Mouse (Mus musculus) heart, adult 2 months (tissue): ENCODE results near the gene Sgpp2. TPM values are rescaled to one million over a fixed set of nuclear protein-coding genes. Genes with fewer than 3 reads are reported as not detected.

Experiments
- DNase-seq, 2 experiments: peaks; one replicate each; pipeline ENCODE4 v3.0.0; 2021
- H3K27ac ChIP-seq: fragments of 200-600 bp; 2 replicates; pipeline ENCODE4 v1.8.1; 2022
- H3K27me3 ChIP-seq: fragments of 200-500 bp; 2 replicates; pipeline ENCODE4 v1.6.1; 2012; ENCODE audit warnings: mild to moderate bottlenecking, low read length, inconsistent platforms, mixed read lengths; ENCODE audit not compliant: control insufficient read depth, insufficient read depth
- H3K36me3 ChIP-seq: fragments of 200-500 bp; 2 replicates; pipeline ENCODE4 v1.6.1; 2012; ENCODE audit warnings: low read length, inconsistent platforms; ENCODE audit not compliant: control insufficient read depth, insufficient read depth
- H3K4me1 ChIP-seq: fragments of 200-500 bp; 2 replicates; pipeline ENCODE4 v1.6.1; 2011; ENCODE audit warnings: low read length; ENCODE audit not compliant: control insufficient read depth, insufficient read depth
- H3K4me3 ChIP-seq: fragments of 200-600 bp; 2 replicates; pipeline ENCODE4 v1.8.1; 2022
- H3K79me2 ChIP-seq: fragments of 200-500 bp; replicated peaks from 2 replicates; pipeline ENCODE4 v1.6.1; 2012; ENCODE audit warnings: mild to moderate bottlenecking, inconsistent platforms, low read length, moderate library complexity, mixed read lengths; ENCODE audit not compliant: control insufficient read depth, insufficient read depth
- H3K9ac ChIP-seq: fragments of 200-500 bp; 2 replicates; pipeline ENCODE4 v1.6.1; 2012; ENCODE audit warnings: low read depth, mild to moderate bottlenecking, control low read depth, inconsistent platforms, low read length, mixed read lengths
- CTCF ChIP-seq: fragments of 200-600 bp; IDR thresholded peaks from 2 replicates; pipeline ENCODE4 v1.8.1; 2022; ENCODE audit warnings: antibody characterized with exemption, mild to moderate bottlenecking, moderate library complexity
- EP300 ChIP-seq: fragments of 200-500 bp; IDR thresholded peaks from 2 replicates; pipeline ENCODE4 v1.6.1; 2011; ENCODE audit warnings: low read depth, low read length, control low read depth; ENCODE audit not compliant: insufficient read depth
- POLR2A ChIP-seq: fragments of 200-500 bp; IDR thresholded peaks from 2 replicates; pipeline ENCODE4 v1.6.1; 2011; ENCODE audit warnings: mild to moderate bottlenecking, low read depth, low read length, control low read depth; ENCODE audit not compliant: insufficient read depth
- WGBS: fragments of 180-500 bp; shearing (Covaris S2); methylation state at CpG from one replicate; pipeline ENCODE4 v1.1.7; 2018; 5-methylcytosine and 5-hydroxymethylcytosine counted together
- intact Hi-C: fragments of 180-260 bp; cut with DNase I; formaldehyde crosslinking; loops from one replicate; pipeline ENCODE4 v1.15.1; 2025
- polyA plus RNA-seq: library from polyadenylated mRNA; depleted of rRNA; stranded (reverse); fragments of >200 nt; gene quantifications from 2 replicates; pipeline ENCODE4 v1.2.3, GENCODE M21; 2012
- total RNA-seq, 2 experiments: library from RNA; stranded (reverse); gene quantifications; 2 replicates each; pipeline ENCODE4 v1.2.3; 2021

The Sgpp2 gene
- total and polyA plus RNA-seq, 3 experiments, result 0.09 to 0.31 TPM; not detected in 1

DNA sequence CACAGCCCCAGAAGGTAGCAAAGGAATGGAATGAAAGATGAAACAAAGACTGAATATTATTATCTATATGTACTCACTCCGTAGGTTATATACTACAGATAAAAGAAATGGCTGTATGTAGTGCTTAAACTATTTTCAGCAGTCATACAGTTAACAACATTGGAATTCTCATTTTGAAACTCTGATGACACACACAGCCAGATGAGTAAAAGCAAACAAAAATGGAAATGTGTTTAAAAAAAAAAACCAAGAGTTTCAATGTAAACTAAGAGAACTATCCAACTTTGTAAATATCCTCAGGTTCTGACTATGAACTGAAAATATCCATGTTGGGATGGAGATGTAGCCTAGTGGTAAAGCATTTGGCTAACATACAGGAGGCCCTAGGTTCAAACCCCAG, 126.3 kb downstream of the Sgpp2 start:
- Histone ChIP-seq H3K9ac (no peak overlapping the region), H3K36me3 (peaks cover 3% of the 10 kb centered on the region), H3K4me3 (no peak overlapping the region), H3K27ac (no peak overlapping the region), H3K27me3 (no peaks in the 10 kb centered on the region), H3K79me2 (no peaks in the 10 kb centered on the region), H3K4me1 (peaks cover 3% of the 10 kb centered on the region; the same call in 1 of the 2 replicates)
- TF ChIP-seq POLR2A, result no peak
- TF ChIP-seq EP300, result no peak
- TF ChIP-seq CTCF, result no peak
- WGBS, result 96% methylated on average over 1 of the region's 1 CpGs
- no peak for DNase-seq
- intact Hi-C loops, result no loop called here

DNA sequence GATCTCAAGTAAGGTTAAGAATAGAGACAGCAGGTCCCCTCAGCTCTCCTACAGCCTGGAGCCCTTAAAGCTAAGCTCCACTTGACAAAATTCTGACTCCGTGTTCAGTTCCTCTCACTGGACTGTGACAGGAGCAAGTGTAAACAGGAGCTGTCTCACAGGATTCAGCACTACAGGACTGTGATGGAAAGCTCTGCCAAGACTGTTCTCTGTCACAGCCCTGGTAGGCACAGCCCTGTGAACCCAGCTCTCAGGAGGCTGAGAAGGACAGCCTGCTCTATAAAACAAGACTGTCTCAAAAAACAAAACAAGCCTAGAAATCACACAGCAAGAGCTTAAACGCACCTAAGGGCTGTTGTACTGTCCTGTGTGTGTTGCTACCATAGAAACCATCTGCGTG, 127.0 kb downstream of the Sgpp2 start:
- TF ChIP-seq POLR2A (no peak), EP300 (no peak), CTCF (no peak)
- H3K4me3 ChIP-seq, result no peak overlapping the region
- no peaks in the 10 kb centered on the region for H3K27me3 ChIP-seq
- H3K36me3 ChIP-seq, result peaks cover 3% of the 10 kb centered on the region
- H3K79me2 ChIP-seq, result no peaks in the 10 kb centered on the region
- WGBS, result 73% methylated on average over 3 of the region's 3 CpGs
- peaks cover 3% of the 10 kb centered on the region; the same call in 1 of the 2 replicates for H3K4me1 ChIP-seq
- H3K27ac ChIP-seq, result no peak overlapping the region
- H3K9ac ChIP-seq, result no peak overlapping the region
- intact Hi-C loops, result no loop called here
- no peak for DNase-seq

DNA sequence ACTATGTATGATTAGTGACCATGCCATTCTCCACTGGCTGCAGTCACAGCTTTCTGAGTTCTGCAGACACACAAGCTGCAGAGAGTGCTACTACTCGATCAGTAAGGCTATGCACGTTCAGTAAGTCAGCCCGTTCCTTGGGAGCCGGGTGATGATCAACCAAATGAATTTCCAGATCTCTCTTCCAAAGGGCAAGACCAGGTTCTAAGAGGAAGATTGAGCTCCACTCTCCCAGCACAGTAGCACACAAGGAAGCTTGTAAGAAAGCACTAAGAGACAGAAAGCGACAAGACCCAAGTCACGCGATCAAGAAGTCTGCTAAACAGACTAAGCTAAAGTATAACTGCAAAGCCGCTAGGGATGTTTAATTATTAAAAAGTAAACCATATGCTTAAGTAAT, 130.6 kb downstream of the Sgpp2 start:
- no peak for TF ChIP-seq CTCF
- intact Hi-C loops, result no loop called here
- no peak for DNase-seq
- no peak overlapping the region for H3K9ac ChIP-seq
- peaks cover 3% of the 10 kb centered on the region for H3K36me3 ChIP-seq
- H3K4me1 ChIP-seq, result peaks cover 3% of the 10 kb centered on the region; the same call in 1 of the 2 replicates
- no peak overlapping the region for H3K4me3 ChIP-seq
- H3K27ac ChIP-seq, result no peak overlapping the region
- H3K27me3 ChIP-seq, result no peaks in the 10 kb centered on the region
- WGBS, result 93% methylated on average over 8 of the region's 8 CpGs
- H3K79me2 ChIP-seq, result no peaks in the 10 kb centered on the region

DNA sequence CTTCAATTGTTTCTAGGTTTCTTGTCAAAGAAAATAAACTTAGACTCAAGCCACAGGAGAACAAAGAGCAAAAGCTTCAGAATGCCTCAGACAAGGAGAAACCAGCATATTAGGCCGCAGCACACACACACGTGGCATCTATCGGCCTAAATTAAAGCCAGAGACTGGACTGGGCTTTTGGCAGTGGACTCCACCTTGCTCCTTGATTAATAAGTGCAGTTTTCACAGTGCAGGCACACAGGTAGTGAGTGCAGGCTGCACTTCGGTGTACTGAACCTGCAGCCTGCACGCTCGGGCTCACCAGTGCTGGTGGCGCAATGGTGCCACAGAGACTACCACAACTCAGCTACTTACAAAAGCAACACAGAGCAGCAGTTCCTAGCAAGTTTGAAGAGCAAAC, 132.9 kb downstream of the Sgpp2 start:
- no peak overlapping the region for H3K4me3 ChIP-seq
- WGBS, result 93% methylated on average over 7 of the region's 7 CpGs

DNA sequence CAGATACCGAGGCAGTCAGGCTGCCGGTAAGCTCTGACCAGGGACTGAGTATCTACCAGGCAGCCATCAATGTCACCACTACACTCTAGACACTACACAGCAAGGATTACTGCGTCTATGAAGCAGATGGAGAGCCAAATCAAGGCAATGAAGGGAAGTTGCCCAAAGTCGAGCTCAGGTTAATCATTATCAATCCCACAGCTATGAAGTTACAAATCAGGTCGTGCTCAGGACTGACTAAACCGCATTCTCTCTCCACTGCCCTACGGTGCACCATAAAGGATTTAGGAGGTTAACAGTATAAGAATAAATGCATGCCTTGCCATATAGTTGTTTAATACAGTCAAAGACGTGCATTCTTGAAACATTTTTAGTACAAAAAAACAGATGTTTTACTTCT, 136.1 kb downstream of the Sgpp2 start:
- 88% methylated on average over 8 of the region's 8 CpGs for WGBS
- Histone ChIP-seq H3K9ac (no peak overlapping the region), H3K36me3 (no peaks in the 10 kb centered on the region), H3K4me3 (no peak overlapping the region), H3K27me3 (no peaks in the 10 kb centered on the region), H3K79me2 (no peaks in the 10 kb centered on the region), H3K4me1 (no peaks in the 10 kb centered on the region), H3K27ac (no peak overlapping the region)
- no peak for DNase-seq
- no peak for TF ChIP-seq EP300
- no peak for TF ChIP-seq POLR2A
- TF ChIP-seq CTCF, result no peak
- intact Hi-C loops, result no loop called here

More for the DNA sequence above, 132.9 kb downstream of the Sgpp2 start:
- no peak overlapping the region for H3K27ac ChIP-seq
- intact Hi-C loops, result no loop called here
- TF ChIP-seq EP300 (no peak), CTCF (no peak), POLR2A (no peak)
- H3K9ac ChIP-seq, result no peak overlapping the region
- H3K36me3 ChIP-seq, result no peaks in the 10 kb centered on the region
- no peaks in the 10 kb centered on the region for H3K79me2 ChIP-seq
- H3K27me3 ChIP-seq, result no peaks in the 10 kb centered on the region
- H3K4me1 ChIP-seq, result no peaks in the 10 kb centered on the region
- no peak for DNase-seq

DNA sequence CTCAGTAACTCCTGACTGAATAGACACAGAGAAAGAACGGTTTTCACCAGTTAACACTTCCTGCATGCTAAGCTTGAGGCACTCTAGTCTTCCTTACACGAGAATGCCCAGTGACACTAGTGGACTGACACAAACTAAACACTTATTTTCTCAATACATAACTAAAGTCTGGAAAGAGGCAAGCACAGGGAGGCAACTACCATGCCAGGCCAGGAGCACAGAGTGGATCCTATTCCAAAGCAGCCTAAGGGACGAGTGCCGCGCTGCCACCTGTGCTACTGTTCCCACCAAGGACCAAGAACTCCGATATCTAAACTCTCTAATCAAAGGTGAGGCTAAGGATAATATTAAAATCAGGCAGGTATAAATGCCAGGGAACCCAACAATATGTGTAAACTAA, 136.6 kb downstream of the Sgpp2 start:
- H3K27me3 ChIP-seq, result no peaks in the 10 kb centered on the region
- H3K4me3 ChIP-seq, result no peak overlapping the region
- no peaks in the 10 kb centered on the region for H3K36me3 ChIP-seq
- TF ChIP-seq CTCF (no peak), EP300 (no peak), POLR2A (no peak)
- H3K4me1 ChIP-seq, result no peaks in the 10 kb centered on the region
- no peaks in the 10 kb centered on the region for H3K79me2 ChIP-seq
- no peak overlapping the region for H3K27ac ChIP-seq
- intact Hi-C loops, result no loop called here
- 94% methylated on average over 6 of the region's 6 CpGs for whole genome bisulfite sequencing
- H3K9ac ChIP-seq, result no peak overlapping the region
- DNase-seq, result no peak
